Mouse (Mus musculus) liver, postnatal 0 days (tissue): Measurements from ENCODE around the gene Wdr45.
"Not testable (repeated sequence)": the region's sequence is repeated elsewhere in the genome, so short reads cannot be mapped to it uniquely, and the experiment has no call there.

ENCODE experiments used
- CTCF ChIP-seq: sonication (generic); IDR thresholded peaks from 2 replicates; pipeline ENCODE4 v1.5.1; 2016; ENCODE audit warnings: antibody characterized with exemption, low read depth
- EP300 ChIP-seq: IDR thresholded peaks from 2 replicates; pipeline ENCODE4 v1.6.1; 2016; ENCODE audit warnings: antibody characterized with exemption, low read depth, mild to moderate bottlenecking

GRCm38 (mm10) chrX:7753627-7754026 is 39.5 kb downstream of the Wdr45 start:
- TF ChIP-seq CTCF = peak; percentile 57
- TF ChIP-seq EP300 = not testable (repeated sequence)
